Mouse (Mus musculus) midbrain, embryonic 12.5 days (tissue): ENCODE data around the gene Smarca5. TPM values are rescaled to one million over a fixed set of nuclear protein-coding genes. Genes with fewer than 3 reads are reported as not detected.
A peak's percentile ranks its signal among the peaks of the same experiment; 100 is the strongest.
"Not testable (repeated sequence)": the region's sequence is repeated elsewhere in the genome, so short reads cannot be mapped to it uniquely, and the experiment has no call there.

Experiments
- ATAC-seq: fragments of 200-750 bp; cut with Nextera tagmentation; 2 replicates; pipeline ENCODE4 v1.8.0; 2017; ENCODE audit warnings: low read depth, moderate TSS enrichment, moderate library complexity; ENCODE audit not compliant: low FRiP score
- H3K27ac ChIP-seq: fragments of 300-500 bp; sonication (generic); replicated peaks from 2 replicates; pipeline ENCODE4 v1.5.1; 2016; ENCODE audit warnings: mild to moderate bottlenecking
- H3K27me3 ChIP-seq: fragments of 300-500 bp; sonication (generic); 2 replicates; pipeline ENCODE4 v1.6.1; 2016; ENCODE audit warnings: mild to moderate bottlenecking
- H3K36me3 ChIP-seq: fragments of 300-500 bp; sonication (generic); 2 replicates; pipeline ENCODE4 v1.6.1; 2016
- H3K4me1 ChIP-seq: fragments of 300-500 bp; sonication (generic); 2 replicates; pipeline ENCODE4 v1.6.1; 2016
- H3K4me2 ChIP-seq: fragments of 300-500 bp; sonication (generic); replicated peaks from 2 replicates; pipeline ENCODE4 v1.6.1; 2016; ENCODE audit warnings: mild to moderate bottlenecking, moderate library complexity
- H3K4me3 ChIP-seq: fragments of 300-500 bp; sonication (generic); 2 replicates; pipeline ENCODE4 v1.5.1; 2016; ENCODE audit warnings: mild to moderate bottlenecking
- H3K9ac ChIP-seq: fragments of 300-500 bp; sonication (generic); replicated peaks from 2 replicates; pipeline ENCODE4 v1.6.1; 2016; ENCODE audit warnings: mild to moderate bottlenecking, moderate library complexity
- H3K9me3 ChIP-seq: fragments of 300-500 bp; sonication (generic); 2 replicates; pipeline ENCODE4 v1.6.1; 2016; ENCODE audit warnings: mild to moderate bottlenecking
- WGBS: fragments of 180-500 bp; shearing (Covaris S2); methylation state at CpG from one replicate; pipeline ENCODE4 v1.1.7; 2016; 5-methylcytosine and 5-hydroxymethylcytosine counted together
- polyA plus RNA-seq: library from polyadenylated mRNA; unstranded; fragments of >200 nt; fragmentation: Nextera tagmentation; extraction: Ambion mirVana; gene quantifications from 2 replicates; pipeline ENCODE4 v1.2.1, GENCODE M21; 2016

Smarca5 gene
- 162 and 183 TPM in 2 replicates for polyA plus RNA-seq

DNA sequence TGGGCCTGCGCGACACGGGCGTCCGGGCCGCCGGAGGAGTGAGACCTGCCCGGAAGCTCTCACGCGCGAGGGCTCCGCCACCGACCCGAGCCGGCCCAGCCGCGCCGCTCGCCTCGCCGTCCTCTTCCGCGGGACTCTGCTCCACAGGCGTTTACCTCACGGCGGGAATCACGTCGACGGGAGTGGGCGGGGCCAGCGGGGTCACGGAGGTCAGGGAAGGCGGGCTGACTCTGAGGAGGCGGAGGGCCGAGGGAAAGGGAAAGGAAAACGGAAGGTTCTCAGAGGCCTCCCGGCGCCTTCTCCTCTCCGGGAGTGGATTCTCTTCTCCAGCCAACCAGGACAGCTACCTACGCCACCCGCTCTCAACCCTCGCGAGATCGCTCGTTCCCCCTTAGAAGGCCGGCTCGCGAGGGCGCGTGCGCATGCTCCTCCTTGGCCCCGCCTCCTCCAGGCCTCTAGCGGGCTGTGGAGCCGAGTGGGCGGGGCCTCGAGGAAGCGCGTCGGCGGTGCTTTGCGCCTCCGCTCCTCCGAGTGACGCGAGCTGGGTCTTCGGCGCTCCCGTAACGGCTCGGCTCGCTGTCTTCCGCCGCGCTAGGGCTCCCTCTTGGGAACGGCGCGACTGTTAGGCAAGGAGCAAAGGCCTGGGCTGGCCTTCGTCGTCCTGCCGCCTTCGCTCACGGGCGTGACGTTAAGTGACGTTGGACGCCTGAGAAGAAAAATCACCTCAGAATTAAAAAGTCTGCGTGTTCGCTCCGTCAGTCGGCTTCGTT is at the start of gene Smarca5:
Gene Smarca5, minus strand, starts transcription at position 343 of the 770 bp plus-strand sequence.
- peak; percentile 98 for ATAC-seq

DNA sequence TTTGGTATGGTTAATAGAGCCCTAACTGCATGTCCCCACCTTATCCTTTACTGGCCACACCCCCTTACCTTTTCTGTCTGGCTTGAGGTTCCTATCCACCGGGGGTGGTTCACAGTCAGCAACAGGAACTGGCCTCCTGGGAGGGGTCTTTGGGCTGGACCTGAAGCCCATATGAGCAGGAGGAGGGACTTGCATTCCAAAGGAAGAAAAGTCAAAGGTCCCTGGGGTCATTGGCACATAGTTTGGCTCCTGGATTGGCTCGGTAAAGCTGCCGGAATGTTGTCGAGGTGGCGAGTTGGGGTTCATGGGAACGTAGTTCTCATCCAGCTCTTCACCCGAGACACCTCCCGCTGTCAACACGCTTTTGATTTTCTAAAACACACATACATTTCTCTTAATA is 45.3 kb upstream of the Smarca5 start:
- ATAC-seq = no peak
- H3K9me3 ChIP-seq = no peaks in the 10 kb centered on the region
- H3K9ac ChIP-seq = no peak overlapping the region
- 93% methylated on average over 9 of the region's 9 CpGs for WGBS
- no peak overlapping the region for H3K27ac ChIP-seq
- peaks cover 25% of the 10 kb centered on the region for H3K36me3 ChIP-seq
- H3K4me2 ChIP-seq = no peak overlapping the region
- H3K4me1 ChIP-seq = no peaks in the 10 kb centered on the region
- no peak overlapping the region for H3K4me3 ChIP-seq
- H3K27me3 ChIP-seq = no peaks in the 10 kb centered on the region

More for the DNA sequence above, at the start of gene Smarca5:
- H3K4me2 ChIP-seq = peak within 1 kb of the TSS; percentile 81
- peak within 1 kb of the TSS; percentile 99 for H3K27ac ChIP-seq
- not testable (repeated sequence) for H3K4me1 ChIP-seq, H3K9me3 ChIP-seq, H3K27me3 ChIP-seq
- H3K36me3 ChIP-seq = peaks cover 13% of the 10 kb centered on the region
- peak within 1 kb of the TSS; percentile 97 for H3K9ac ChIP-seq
- WGBS = under 1% methylated on average over 79 of the region's 91 CpGs
- H3K4me3 ChIP-seq = peak within 1 kb of the TSS; percentile 86

DNA sequence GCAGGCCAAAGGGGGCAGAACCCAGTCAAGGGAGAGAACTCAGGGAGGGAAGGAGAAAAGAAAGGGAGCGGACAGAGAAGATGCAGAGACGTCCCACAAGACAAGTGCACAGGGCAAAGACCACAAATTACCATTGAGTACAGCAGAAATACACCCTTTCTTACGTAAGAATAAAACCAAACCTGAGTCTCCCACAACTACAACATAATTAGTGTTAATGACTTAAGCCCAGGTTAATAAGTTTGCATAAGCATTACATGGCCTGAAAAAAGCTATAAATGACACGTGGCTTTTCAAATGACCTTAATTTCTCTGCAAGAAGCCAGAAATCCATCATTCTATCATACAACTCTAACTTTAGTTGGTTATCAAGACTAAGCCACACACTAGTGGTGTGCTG is 44.0 kb upstream of the Smarca5 start:
- H3K4me2 ChIP-seq = no peak overlapping the region
- H3K27me3 ChIP-seq = no peaks in the 10 kb centered on the region
- H3K27ac ChIP-seq = no peak overlapping the region
- H3K9ac ChIP-seq = no peak overlapping the region
- no peak overlapping the region for H3K4me3 ChIP-seq
- H3K9me3 ChIP-seq = no peaks in the 10 kb centered on the region
- WGBS = 86% methylated on average over 4 of the region's 4 CpGs
- no peak for ATAC-seq
- H3K36me3 ChIP-seq = peaks cover 20% of the 10 kb centered on the region
- H3K4me1 ChIP-seq = no peaks in the 10 kb centered on the region

DNA sequence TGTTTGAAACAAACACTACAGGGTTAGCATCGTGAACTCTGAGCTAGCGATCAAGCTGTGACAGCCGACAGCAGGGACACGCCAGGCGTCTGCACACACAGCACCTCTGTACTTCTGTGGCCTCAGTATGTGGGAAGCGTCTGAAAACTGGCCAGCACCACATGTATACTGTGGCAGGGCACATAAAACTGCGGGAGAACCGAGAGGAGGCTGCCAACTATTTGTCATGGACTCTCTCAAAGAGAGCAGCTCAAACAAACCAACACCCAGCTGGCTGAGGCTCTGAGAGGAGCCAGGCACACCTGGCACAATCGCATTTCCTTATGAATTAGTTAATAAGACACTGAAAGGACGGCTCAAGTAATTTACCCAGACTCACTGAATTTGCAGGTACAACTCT is 42.0 kb upstream of the Smarca5 start:
- Histone ChIP-seq H3K27me3 (no peaks in the 10 kb centered on the region), H3K36me3 (peaks cover 20% of the 10 kb centered on the region), H3K27ac (no peak overlapping the region), H3K9me3 (no peaks in the 10 kb centered on the region), H3K4me2 (no peak overlapping the region), H3K4me3 (no peak overlapping the region), H3K4me1 (no peaks in the 10 kb centered on the region), H3K9ac (no peak overlapping the region)
- 74% methylated on average over 10 of the region's 10 CpGs for WGBS
- no peak for ATAC-seq

DNA sequence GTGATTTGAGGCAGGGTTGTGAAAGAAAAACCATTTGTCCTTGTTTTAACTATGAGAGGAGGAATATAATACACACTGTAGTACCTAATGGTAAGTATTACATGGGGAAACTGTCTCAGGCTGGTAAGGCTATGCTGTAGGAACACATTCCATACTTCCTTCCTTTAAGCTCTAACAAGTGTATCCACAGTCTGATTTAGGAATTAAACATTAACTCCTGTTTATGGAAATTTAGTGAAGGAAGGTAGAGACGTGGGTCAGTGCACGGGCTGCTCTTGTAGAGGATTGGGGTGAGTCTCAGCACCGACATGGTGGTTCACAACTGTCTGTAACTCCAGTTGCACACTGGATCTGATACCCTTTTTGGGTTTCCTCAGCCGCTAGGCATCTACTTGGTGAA is 41.0 kb upstream of the Smarca5 start:
- Histone ChIP-seq H3K4me3 (no peak overlapping the region), H3K4me2 (no peak overlapping the region), H3K9me3 (no peaks in the 10 kb centered on the region), H3K9ac (no peak overlapping the region), H3K27me3 (no peaks in the 10 kb centered on the region), H3K36me3 (peaks cover 20% of the 10 kb centered on the region), H3K4me1 (no peaks in the 10 kb centered on the region), H3K27ac (no peak overlapping the region)
- 89% methylated on average over 4 of the region's 4 CpGs for WGBS
- no peak for ATAC-seq

DNA sequence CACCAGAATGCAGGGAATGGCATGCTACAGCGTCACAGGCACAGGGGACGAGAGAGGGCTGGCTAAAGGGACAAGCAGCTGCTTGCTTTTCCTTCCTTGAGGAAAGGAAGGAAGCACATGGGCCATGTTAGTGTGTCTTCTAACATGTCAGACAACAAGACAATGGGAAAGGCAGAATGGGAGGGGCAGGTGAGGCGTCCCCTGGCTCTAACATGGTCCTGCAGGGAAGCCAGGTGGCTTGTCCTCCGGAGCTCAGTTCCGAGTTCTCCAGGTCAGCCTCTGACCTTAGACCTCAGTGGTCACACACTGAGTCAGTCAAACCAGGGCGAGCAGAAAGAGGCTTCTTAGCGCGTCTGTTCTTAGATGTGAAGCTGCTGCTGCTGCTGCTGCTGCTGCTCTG is 37.1 kb upstream of the Smarca5 start:
- WGBS = 77% methylated on average over 8 of the region's 8 CpGs
- no peak overlapping the region for H3K9ac ChIP-seq

DNA sequence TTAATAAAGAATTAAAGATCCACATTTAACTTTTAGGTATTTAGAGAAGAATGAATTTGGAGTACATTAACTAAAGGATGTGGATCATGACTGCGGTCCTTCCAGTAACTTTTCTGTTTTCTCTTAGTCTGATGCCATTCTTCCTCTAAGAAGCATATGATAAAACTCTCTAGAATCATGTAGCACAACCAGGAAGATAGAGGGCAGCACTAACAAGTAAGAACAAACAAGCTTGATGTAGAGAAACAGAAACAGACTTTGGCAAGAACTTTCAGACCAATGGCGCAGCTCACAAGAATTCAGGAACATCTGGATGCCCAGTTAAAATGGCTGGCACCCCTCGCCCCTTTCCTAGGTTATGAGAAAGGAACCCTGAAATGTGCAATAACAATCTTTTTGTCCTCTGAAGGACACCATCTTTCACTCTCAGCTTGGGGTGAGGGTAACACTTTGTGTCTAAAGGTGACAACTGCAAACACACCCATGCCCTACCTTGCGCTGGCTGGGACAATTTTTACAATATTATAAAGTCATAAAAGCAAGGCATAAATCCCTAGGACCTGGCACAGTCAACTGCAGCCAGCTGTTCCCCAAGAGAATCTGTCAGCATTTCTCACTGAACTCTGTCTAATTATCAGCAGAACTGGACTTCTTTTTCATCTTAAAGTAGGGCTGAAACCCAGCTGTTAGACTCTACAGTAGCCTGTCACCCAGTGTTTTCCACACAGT is 33.6 kb upstream of the Smarca5 start:
- no peak overlapping the region for H3K4me2 ChIP-seq
- H3K4me1 ChIP-seq = no peaks in the 10 kb centered on the region
- 95% methylated on average over 4 of the region's 4 CpGs for WGBS
- no peaks in the 10 kb centered on the region for H3K27me3 ChIP-seq
- no peak for ATAC-seq
- H3K9ac ChIP-seq = no peak overlapping the region
- H3K36me3 ChIP-seq = peaks cover 18% of the 10 kb centered on the region
- no peaks in the 10 kb centered on the region for H3K9me3 ChIP-seq
- no peak overlapping the region for H3K27ac ChIP-seq
- no peak overlapping the region for H3K4me3 ChIP-seq

More for the DNA sequence above, 37.1 kb upstream of the Smarca5 start:
- no peak for ATAC-seq
- H3K9me3 ChIP-seq = no peaks in the 10 kb centered on the region
- no peak overlapping the region for H3K27ac ChIP-seq
- H3K4me2 ChIP-seq = no peak overlapping the region
- H3K27me3 ChIP-seq = no peaks in the 10 kb centered on the region
- no peak overlapping the region for H3K4me3 ChIP-seq
- no peaks in the 10 kb centered on the region for H3K4me1 ChIP-seq
- peaks cover 5% of the 10 kb centered on the region for H3K36me3 ChIP-seq

DNA sequence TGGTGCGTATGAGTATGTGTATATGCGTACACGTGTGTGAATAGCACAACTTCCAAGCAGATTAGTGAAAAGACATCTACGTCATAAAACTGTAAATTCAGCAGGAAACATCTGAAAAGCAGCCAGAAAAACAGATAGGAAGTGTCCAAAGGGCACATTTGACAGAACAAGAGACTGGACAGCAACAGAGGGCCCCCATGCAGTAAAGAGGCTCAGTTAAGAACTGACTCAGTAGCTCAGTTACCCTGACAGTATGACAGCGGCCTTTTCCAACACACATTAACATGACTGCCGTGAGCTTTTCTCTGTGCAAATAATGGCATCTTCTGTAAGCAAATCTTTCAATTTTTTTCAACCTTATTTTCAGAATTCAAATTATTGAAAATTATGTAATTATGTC is 29.2 kb upstream of the Smarca5 start:
- peaks cover 23% of the 10 kb centered on the region for H3K36me3 ChIP-seq
- no peak overlapping the region for H3K27ac ChIP-seq
- H3K4me1 ChIP-seq = no peaks in the 10 kb centered on the region
- H3K27me3 ChIP-seq = no peaks in the 10 kb centered on the region
- H3K9ac ChIP-seq = no peak overlapping the region
- H3K4me2 ChIP-seq = no peak overlapping the region
- no peak for ATAC-seq
- H3K4me3 ChIP-seq = no peak overlapping the region
- WGBS = 94% methylated on average over 6 of the region's 6 CpGs
- no peaks in the 10 kb centered on the region for H3K9me3 ChIP-seq

DNA sequence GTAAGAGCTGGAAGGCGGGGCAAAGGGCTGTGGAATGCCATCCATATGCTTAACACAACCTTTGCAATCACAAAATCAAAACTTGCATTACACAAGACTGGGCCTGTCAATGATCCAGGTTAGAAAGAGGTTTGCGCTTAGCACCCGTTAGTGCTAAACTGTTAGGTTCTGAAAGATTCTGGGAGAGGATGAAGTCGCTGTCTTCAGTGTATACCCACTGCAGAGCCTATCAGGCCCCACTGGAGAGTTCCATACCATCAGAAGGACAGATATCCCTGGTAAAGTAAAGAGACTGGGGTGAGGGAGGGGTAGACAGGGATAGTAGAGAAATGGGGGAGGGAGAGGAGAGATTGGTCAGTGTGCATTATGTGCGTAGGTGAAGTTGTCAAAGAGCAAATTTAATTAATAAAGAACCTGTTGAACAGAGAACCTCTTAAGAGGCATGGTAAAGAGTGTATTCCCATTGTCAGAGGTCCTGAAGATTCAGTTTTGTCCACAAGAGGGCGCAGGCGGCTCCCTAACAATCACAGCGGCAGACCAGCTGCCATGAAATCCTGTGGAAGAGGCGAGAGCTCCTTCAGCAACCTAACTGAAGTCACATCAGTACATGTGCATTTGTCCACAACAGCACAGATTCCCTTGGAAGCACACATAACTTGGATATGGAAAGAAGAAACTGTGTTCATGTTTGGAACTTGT is 13.9 kb upstream of the Smarca5 start:
- H3K27ac ChIP-seq = no peak overlapping the region
- no peak overlapping the region for H3K4me3 ChIP-seq
- no peak overlapping the region for H3K9ac ChIP-seq
- no peak overlapping the region for H3K4me2 ChIP-seq
- WGBS = 29% methylated on average over 9 of the region's 9 CpGs
- no peaks in the 10 kb centered on the region for H3K27me3 ChIP-seq
- peak; percentile 84 for ATAC-seq
- no peaks in the 10 kb centered on the region for H3K36me3 ChIP-seq
- no peaks in the 10 kb centered on the region for H3K4me1 ChIP-seq
- no peaks in the 10 kb centered on the region for H3K9me3 ChIP-seq

DNA sequence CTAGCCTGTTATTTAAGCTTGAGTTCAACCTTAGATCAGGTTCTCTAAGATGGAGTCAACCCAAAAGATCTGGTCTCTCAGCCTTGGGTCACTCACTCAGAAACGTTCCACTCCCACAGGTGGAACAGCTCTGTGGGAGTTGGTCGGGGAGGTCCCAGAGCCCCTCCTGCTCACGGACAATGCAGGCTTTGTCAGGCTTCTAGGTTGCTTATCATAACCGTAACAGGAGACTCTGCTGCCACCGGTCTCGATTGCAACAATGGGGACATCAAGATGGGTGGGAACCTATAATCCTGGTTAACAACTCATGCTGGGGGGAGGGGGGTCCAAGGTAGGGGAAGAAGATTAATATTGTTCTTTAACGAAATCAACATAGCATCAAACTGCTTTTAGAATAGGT is 13.1 kb upstream of the Smarca5 start:
- H3K27me3 ChIP-seq = no peaks in the 10 kb centered on the region
- ATAC-seq = no peak
- H3K36me3 ChIP-seq = no peaks in the 10 kb centered on the region
- no peaks in the 10 kb centered on the region for H3K4me1 ChIP-seq
- H3K9ac ChIP-seq = no peak overlapping the region
- H3K9me3 ChIP-seq = no peaks in the 10 kb centered on the region
- no peak overlapping the region for H3K4me2 ChIP-seq
- no peak overlapping the region for H3K4me3 ChIP-seq
- WGBS = 73% methylated on average over 7 of the region's 7 CpGs
- H3K27ac ChIP-seq = no peak overlapping the region

DNA sequence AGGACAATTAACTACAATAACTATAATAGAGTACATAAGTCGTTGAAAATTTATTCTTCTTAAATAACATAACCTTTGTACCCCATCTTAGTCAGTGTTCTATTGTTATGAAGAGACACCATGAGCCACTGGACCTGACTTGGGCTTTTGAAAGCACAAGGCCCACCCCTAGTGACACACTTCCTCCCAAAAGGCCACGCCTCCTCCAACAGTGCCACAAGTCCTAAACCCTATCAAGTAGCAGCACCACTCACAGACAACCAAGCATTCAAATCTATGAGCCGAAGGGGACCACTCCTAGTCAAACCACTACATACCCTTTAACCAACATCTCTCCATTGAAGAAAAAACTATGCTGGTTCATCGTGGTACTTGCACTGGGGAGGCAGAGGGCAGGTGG is 9.8 kb upstream of the Smarca5 start:
- Histone ChIP-seq H3K9ac (no peak overlapping the region), H3K9me3 (no peaks in the 10 kb centered on the region), H3K27me3 (no peaks in the 10 kb centered on the region), H3K27ac (no peak overlapping the region), H3K4me3 (no peak overlapping the region), H3K4me1 (no peaks in the 10 kb centered on the region), H3K4me2 (no peak overlapping the region), H3K36me3 (no peaks in the 10 kb centered on the region)
- ATAC-seq = no peak
- WGBS = 83% methylated on average over 4 of the region's 4 CpGs

DNA sequence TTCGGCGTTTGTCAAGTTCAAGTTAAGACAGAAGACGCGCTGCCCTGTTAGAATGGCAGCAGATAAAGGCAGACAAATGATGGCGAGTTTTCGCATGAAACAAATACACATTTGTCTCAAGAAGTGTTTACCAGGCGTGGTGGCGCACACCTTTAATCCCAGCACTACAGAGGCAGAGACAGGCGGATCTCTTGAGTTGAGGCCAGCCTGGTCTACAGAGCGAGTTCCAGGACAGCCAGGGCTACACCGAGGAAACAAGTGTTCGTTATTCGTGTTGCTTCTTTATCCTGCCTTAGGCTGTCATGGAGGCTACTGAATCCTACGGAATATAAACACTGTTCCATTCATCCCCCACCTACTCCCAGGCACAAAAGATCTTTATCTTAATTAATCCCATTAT is 635 bp upstream of the Smarca5 start:
- Histone ChIP-seq H3K9me3 (no peaks in the 10 kb centered on the region), H3K4me3 (peak overlapping the region; percentile 86), H3K9ac (peak overlapping the region; percentile 61), H3K27ac (peak overlapping the region; percentile 90), H3K36me3 (peaks cover 10% of the 10 kb centered on the region), H3K27me3 (no peaks in the 10 kb centered on the region), H3K4me2 (peak overlapping the region; percentile 47), H3K4me1 (peaks cover 7% of the 10 kb centered on the region)
- peak; percentile 53 for ATAC-seq
- 20% methylated on average over 14 of the region's 14 CpGs for WGBS
